Mouse (Mus musculus): ENCODE measurements around the gene Rd3.

Rd3 gene

DNA sequence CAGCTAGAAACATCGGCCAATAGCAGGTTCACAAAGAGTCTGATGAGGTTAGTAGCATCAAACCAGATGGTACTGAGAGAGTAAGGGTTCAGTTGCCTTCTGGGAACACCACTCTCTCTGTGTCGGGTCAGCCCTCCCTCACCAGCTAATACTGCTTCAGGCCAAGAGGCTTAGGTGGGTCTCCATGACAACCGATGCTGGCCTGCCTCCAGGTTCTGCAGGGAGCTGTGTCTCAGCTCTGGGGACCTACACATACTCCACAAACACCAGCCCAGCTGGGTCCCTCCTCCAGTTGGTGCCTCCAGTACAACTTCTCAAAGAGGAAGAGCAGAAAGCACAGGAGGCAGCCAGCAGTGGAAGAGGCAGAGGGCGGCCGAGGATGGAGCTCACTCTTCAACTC is at the start of gene Rd3:
Gene Rd3 (plus strand): TSS at position 184 of the 400 bp plus-strand sequence.
- in situ Hi-C loops (cut with MboI; ENCODE audit: low pct_unique_long_range_greater_than_20kb in 1 of 2, low sequenced_read_pairs in 2 of 2, unreplicated experiment in 1 of 2), result no loop called here

DNA sequence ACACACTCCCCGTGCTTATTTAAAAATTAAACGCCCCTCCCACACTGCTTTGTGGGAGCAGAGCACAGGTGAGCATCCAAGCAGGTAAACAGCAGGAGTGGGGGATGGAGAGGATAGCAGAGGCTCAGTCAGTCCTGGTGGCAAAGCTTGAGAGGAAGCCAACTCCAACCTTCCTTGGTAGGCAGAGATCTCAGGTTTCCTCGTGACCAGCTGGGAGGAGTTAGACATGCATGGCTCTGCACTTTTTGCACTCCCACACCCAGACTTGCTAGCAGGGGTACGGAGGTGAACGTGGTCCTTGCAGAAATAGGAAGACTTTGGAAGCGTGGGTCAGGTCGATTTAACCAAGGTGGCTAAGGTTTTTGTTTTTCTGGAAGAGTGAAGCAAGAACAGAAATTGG is 48.8 kb upstream of the Rd3 start:
- in situ Hi-C loops (cut with MboI; ENCODE audit: low pct_unique_long_range_greater_than_20kb in 1 of 2, low sequenced_read_pairs in 2 of 2, unreplicated experiment in 1 of 2), result no loop called here

DNA sequence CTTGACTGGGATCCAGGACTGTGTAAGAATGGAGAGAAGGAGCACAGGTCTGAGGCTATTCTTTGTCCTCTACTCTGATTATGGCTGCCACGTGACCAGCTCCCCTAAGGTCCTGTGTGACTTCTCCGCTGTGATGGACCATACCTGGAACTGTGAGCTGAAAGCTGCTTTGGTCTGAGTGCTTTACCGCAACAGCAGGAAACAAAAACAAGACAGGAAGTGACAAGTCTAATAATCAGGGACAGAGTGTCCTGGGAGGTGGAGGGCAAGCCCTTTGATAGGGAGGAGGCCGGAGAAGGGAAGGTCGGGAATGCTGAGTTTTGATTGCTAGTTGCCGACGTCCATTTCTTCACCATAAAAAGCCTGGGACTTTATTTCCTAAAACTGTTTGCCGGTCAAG is 48.1 kb upstream of the Rd3 start:
- in situ Hi-C loops (cut with MboI; ENCODE audit: low pct_unique_long_range_greater_than_20kb in 1 of 2, low sequenced_read_pairs in 2 of 2, unreplicated experiment in 1 of 2), result no loop called here

DNA sequence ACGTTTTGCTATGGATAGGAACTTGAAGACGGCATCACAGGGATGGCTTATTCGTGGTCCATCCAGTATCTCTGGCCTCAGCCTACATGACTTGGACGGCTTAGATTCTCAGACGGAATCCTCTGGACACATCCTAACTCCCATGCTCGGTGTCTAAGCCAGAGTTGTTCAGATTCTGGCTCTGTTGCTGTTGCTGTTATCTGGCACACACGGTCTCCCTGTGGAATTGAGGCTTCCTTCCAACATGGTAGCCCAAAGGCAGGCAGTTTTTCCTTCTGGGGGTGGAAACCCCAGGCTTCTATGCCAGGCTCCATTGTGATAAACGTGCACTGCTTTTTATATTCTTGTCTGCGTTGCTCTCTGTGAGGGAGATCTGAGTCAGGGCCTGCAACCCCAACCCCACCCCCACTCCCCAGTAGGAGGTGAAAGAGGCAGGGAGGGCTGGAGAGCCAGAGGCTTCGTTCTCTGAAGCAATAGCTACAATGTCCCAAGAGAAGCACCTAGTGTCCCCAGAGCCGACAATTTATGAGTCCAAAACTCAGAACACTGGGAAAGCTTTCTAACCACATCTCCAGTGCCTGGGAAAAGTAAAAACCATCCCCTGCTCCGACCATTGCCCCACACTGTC is 47.2 kb upstream of the Rd3 start:
- in situ Hi-C loops (cut with MboI; ENCODE audit: low pct_unique_long_range_greater_than_20kb in 1 of 2, low sequenced_read_pairs in 2 of 2, unreplicated experiment in 1 of 2), result no loop called here

DNA sequence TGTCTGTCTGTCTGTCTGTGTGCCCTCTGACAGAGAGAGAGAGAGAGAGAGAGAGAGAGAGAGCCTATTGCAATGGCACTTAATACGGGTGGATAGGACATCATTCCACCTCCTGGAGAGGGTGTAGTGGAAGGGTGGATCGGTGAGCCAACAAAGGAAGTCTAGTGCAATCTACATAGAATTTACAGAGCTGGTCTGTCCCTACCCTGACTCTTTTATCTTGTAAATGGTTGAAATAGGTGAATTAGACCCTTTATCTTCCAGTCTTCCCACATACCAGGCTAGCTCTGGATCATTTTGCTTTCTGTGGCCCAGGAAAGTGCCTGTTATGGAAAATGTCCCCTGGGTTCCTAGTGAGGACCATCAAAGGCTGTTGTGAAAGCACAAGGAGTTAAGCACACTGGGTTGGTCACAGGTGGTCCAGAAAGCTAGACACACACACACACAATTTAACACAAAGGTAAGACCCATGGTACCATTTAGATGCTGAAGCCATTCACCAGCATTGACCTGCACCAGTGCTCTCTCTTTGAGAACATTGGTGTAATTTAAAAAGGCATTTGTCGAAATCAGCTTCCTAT is 46.6 kb upstream of the Rd3 start:
- in situ Hi-C loops (cut with MboI; ENCODE audit: low pct_unique_long_range_greater_than_20kb in 1 of 2, low sequenced_read_pairs in 2 of 2, unreplicated experiment in 1 of 2), result no loop called here

DNA sequence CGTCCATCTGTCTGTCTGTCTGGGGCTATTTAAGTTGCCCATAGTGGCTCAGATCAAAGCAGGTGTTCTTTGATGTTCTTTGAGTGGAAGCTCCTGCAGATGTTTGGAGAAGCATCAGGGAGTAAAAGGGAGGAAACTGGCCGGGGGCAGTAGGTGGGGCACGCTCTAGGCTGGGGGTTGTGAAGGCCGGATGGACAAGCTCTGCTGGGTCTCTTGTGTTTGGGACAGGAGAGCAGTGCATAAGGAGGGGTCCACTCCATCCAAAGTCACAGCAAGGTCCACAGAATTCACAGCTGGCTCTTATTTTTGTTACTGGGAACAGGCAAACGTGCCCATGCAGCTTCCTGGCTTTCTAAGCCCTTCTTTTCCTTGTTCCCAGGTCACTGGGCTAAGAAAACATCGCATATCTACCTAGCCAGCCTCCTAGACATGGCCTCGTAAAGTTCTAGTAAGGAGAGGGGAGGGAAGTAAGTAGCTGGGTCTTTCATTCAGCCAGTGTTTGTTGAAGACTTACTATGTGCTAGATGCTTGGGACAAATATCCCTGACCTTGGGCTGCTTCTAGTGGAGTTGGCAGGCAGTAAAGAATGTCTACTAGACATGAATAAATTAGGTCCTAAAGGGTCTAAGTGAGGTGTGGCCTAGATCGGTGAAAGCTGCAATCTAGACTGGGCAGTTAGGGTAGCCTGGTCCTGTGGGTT is 44.7 kb upstream of the Rd3 start:
- in situ Hi-C loops (cut with MboI; ENCODE audit: low pct_unique_long_range_greater_than_20kb in 1 of 2, low sequenced_read_pairs in 2 of 2, unreplicated experiment in 1 of 2), result no loop called here

DNA sequence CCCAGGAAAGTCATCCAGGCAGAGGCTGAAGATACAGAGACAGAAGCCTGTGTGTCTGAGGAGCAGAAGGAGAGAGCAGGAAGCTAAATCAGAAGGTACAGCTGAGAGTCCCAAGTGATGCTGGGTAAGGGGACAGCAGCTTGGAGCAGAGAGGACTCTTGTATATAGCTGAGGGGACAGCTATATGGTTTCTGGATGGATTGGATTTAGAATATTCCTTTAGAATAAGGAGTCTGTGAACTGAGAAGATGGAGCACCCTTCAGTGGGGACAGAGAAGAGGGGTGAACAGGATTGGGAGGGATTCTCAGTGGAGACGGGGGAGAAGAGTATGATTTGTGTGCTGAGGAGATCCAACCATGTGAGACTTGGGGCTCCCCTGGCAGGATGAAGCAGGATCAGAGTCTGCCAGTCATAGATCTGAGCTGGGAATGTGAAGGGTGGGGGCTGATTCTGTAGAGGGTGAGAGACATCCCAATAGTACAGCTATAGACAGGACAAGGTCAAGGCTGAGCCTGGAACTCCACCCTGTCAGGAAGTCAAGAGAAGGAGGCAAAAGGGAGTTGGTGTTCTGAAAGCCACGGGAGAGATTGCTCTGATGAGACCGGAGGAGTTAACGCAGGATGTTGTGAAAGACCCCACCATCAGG is 44.1 kb upstream of the Rd3 start:
- in situ Hi-C loops (cut with MboI; ENCODE audit: low pct_unique_long_range_greater_than_20kb in 1 of 2, low sequenced_read_pairs in 2 of 2, unreplicated experiment in 1 of 2), result no loop called here

DNA sequence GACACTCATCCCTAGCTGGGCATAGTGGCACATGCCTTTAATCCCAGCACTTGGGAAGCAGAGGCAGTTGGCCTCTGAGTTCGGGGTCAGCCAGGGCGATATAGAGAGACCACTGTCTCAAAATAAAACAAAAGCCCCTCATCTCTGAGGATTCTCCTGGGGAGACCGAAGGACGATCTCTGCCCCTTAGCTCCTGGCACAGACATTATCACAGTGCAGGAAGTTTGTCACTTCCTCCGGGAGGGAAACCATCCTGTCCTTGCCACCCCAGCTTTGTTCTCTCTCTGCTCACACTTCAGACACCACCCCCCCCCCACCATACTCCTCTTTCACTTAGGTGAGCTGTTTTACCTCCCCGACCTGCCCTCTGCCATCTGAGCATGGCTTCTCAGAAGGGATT is 33.5 kb upstream of the Rd3 start:
- in situ Hi-C loops (cut with MboI; ENCODE audit: low pct_unique_long_range_greater_than_20kb in 1 of 2, low sequenced_read_pairs in 2 of 2, unreplicated experiment in 1 of 2), result no loop called here

DNA sequence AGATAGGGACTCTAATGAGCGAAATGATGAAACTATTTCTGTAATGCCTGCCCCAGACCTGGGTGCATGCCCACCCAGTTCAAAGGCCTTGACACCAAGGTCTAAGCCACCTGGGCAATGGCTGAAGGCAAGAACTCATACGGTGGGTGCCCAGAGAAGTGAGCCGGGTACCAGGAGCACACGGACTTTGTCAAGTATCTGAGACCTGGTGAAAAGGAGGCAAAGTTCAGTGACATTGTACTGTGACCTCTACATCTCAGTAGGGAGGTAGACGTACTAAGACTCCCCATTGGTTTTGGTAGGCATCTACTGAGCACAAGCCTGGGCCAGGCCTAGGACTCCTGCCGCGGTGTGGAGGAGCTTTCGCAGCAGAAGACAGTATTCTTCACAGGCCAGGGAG is 31.8 kb upstream of the Rd3 start:
- in situ Hi-C loops (cut with MboI; ENCODE audit: low pct_unique_long_range_greater_than_20kb in 1 of 2, low sequenced_read_pairs in 2 of 2, unreplicated experiment in 1 of 2), result no loop called here

DNA sequence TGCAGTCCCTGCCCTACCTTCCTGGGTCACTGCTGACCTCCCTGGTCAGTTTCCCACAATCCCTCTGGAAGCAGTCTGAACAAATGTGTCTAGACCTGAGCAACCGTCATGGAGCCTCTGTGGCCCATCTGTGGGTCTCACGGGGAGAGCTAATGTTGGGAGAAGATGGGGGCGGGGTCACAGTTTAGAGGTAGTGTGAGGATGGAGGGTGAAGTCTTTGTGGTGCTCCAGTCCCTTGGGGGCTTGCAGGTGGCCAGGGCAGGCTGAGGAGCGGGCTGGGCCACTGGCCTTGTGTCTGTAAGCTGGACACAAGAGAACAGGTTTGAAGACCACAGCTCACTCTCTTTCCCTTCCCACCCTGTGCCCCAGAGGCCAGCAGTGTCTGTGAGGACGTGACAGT is 31.4 kb upstream of the Rd3 start:
- in situ Hi-C loops (cut with MboI; ENCODE audit: low pct_unique_long_range_greater_than_20kb in 1 of 2, low sequenced_read_pairs in 2 of 2, unreplicated experiment in 1 of 2), result no loop called here

DNA sequence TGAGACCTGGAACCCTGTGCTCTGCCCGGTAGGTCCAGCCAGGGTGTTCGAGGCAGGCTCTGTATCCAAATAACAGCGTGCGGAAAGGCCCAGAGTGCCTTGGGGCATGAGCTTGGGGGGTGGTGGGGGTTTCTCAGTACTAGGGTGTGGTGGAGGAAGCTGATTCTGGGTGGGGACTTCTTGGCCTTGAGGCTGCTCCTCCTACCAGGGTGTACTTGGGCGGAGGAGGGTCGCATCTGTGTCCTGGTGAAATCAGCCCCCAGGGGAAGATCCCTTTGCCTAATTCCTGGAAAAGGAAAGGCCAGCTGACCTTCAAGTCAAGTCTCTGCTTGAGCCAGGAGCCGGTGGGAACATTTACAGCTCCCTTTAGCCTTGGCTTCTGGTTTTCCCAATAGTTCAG is 30.9 kb upstream of the Rd3 start:
- in situ Hi-C loops (cut with MboI; ENCODE audit: low pct_unique_long_range_greater_than_20kb in 1 of 2, low sequenced_read_pairs in 2 of 2, unreplicated experiment in 1 of 2), result no loop called here

DNA sequence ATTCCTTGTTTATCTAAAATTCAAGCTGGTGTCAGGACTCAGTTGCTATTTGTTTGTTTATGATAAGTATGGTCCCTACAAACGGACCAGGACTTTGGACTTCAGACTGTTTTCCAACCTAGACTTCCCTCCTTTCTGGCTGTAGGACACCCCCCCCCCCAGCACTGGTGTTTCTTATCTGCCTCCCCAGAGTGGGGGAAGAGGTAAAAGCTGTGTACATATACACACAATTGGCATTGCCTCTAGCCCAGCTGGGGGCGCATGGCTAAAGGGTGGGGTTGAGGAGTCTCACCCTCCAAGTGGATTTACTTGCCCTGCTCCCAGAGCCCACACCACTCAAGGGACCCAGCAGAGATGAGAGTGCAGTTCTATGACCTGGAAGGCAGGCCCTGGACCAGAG is 30.3 kb upstream of the Rd3 start:
- in situ Hi-C loops (cut with MboI; ENCODE audit: low pct_unique_long_range_greater_than_20kb in 1 of 2, low sequenced_read_pairs in 2 of 2, unreplicated experiment in 1 of 2), result no loop called here

DNA sequence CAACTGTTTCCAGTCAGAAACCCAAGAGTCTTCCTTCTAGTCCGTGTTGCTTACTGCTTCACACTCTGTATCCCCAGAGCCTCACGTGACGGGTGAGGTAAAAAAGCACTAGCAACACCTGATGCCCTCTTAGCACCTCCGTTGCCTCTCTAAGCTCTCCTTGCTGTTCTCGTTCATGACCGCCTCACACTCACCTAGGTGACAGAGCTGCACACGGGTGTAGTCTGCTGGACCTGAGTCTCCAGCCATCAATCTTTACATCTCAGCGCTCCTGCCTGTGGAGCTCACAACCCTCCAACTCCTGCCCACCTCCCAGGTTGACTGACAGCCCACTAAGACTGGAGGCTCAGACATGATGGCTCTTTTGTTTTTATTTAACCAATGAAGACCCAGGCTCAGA is 29.4 kb upstream of the Rd3 start:
- in situ Hi-C loops (cut with MboI; ENCODE audit: low pct_unique_long_range_greater_than_20kb in 1 of 2, low sequenced_read_pairs in 2 of 2, unreplicated experiment in 1 of 2), result no loop called here

DNA sequence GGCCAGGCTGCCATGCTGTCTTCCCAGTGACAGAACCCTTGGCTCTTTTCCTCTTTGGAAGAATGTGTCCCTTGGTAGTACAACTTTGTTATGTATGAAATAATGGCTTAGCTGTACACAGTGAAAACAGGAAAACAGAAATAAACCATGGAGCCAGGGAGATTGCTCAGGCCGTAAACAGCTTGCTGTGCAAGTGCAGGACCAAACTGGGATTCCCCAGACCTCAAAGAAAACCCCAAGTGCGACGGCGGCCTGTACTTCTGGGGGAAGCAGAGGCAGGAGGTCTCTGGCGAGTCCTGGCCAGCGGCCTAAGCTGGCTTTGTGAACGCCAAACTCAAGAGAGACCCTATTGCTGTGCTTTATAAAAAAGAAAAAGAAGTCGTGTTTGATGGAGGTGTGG is 28.6 kb upstream of the Rd3 start:
- in situ Hi-C loops (cut with MboI; ENCODE audit: low pct_unique_long_range_greater_than_20kb in 1 of 2, low sequenced_read_pairs in 2 of 2, unreplicated experiment in 1 of 2), result no loop called here

DNA sequence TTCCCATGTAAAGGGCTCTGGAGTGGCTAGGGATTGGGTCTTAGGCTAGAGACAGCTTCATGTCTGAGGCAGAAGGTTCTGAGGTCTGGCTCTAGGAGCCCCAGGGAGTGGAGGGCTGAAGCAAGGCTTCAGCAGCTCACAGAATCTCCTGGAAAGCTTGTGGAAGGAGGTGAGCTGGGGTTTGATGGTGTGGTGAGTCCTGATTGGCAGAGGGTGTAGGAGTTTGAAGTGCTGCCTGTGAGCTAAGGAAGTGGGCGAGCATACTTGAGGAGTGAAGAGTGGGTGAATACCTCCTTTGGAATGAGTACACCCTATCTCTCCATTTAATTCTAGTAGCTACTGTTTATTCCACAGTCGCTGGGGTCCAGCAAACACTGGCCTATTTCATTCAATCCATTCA is 26.6 kb upstream of the Rd3 start:
- in situ Hi-C loops (cut with MboI; ENCODE audit: low pct_unique_long_range_greater_than_20kb in 1 of 2, low sequenced_read_pairs in 2 of 2, unreplicated experiment in 1 of 2), result no loop called here

DNA sequence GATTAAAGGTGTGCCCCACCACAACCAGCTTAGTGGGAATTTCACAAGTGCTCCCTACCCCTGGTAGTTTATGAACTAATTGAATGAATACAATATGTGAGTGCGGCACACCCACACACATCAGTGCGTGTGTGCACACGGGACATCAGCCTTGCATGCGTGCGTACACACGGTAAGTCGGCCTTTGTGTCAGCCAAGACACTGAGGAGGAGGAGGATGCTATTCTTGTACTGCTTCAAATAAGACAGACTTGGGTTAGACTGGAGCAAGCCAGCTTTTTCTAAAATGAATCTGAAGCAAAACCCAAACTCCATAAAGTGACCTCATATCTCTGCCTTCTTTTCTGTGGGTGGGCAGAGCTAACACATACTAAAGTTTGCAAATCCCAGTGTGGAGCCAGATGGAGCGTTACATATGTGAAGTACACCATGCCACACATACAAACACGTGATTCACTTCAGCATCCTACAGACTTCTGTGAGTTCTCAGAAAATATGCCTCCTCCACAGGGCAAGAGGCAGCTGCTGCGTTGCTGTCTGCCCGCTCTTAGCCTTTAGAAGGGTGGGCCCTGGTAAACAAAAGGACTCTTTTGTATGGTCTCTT is 24.3 kb upstream of the Rd3 start:
- in situ Hi-C loops (cut with MboI; ENCODE audit: low pct_unique_long_range_greater_than_20kb in 1 of 2, low sequenced_read_pairs in 2 of 2, unreplicated experiment in 1 of 2), result no loop called here

DNA sequence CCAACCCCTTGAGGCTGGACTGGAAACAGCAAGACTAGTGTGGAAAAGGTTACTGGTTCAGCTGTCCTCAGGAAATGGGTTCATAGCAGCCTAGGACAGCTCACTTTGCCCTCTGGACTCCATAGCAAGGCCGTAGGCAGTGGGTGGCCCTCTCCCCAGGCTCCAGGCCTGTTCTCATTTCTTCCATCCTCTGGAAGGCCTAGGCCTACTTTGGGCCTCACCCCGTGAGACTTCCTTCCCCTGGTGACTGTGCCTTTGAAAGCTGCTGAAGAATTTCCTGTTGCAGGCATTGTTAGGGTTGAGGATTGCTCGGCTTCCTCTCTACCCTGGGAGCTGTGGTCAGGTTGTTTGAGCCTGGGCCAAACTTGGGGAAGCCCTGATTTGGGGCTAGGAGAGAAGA is 22.1 kb upstream of the Rd3 start:
- in situ Hi-C loops (cut with MboI; ENCODE audit: low pct_unique_long_range_greater_than_20kb in 1 of 2, low sequenced_read_pairs in 2 of 2, unreplicated experiment in 1 of 2), result no loop called here

DNA sequence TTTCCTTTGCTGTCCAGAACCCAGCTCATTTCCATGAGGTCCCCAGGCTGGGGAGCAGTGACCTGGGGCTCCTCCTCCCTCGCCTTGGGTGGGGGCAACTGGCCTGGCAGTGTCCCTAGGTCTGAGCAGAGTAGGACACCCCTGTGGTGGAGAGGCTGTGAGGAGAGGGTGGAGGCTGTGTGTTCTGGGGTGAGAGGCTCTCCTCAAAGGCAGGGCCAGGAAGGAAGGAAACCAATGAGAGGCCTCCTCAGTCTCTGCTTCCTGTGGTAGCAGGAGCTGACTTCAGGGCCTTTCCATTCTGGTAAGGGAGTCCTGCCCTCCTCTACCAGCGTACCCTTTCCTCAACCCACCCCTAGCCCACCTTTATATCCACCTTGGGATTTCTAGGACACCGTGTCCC is 20.9 kb upstream of the Rd3 start:
- in situ Hi-C loops (cut with MboI; ENCODE audit: low pct_unique_long_range_greater_than_20kb in 1 of 2, low sequenced_read_pairs in 2 of 2, unreplicated experiment in 1 of 2), result no loop called here

DNA sequence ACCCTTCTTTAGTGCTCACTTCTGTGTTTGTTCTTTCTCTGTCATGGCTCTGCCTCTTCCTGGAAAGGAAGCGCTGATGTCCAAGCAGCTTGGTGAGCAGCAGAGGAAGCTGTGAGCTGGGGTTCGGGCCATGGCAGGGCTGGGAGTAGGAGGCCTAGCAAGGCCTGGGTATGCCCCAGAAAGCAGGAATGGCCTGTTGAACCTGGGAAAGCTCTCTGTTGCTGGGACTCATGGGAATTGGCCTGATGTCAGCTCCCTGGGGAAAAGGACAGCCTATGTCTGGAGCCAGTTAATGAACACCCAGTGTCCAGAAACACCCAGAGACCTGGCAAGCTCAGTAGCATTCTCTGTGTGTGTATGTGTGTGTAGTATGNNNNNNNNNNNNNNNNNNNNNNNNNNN is 20.3 kb upstream of the Rd3 start:
- in situ Hi-C loops (cut with MboI; ENCODE audit: low pct_unique_long_range_greater_than_20kb in 1 of 2, low sequenced_read_pairs in 2 of 2, unreplicated experiment in 1 of 2), result no loop called here
